13 mouse cellular contexts compared by ENCODE assay signal in the genomic region with DNA sequence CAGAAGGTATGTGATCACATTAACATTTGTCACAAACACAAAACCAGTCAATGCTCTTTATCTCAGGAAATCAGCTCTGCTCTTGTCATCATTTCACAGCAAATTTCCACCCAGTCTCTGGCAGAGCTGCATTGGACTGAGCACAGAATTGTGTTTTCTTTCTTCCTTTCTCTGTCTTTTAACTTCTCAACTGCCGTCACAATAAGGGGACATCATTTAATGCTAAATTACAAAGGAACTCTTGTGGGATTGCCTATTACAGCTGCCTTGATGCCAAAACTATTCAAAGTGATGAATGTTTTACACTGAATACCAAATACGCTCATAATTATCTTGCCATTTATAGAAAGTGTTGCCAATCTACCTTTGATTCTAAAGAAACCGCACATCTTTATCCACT.
"Had no signal": no experiment of that assay in that cellular context is flagged by ENCODE, and none has a peak within 500 bp of the region (broad histone marks: within the 10 kb centered on the region; RNA-seq: fewer than 3 reads in every experiment).

No protein-coding gene starts in this region.

- H3K27me3 ChIP-seq: limb, embryonic 13.5 days; neural tube, embryonic 15.5 days had no signal

- H3K36me3 ChIP-seq: limb, embryonic 13.5 days; neural tube, embryonic 15.5 days had no signal

- H3K4me2 ChIP-seq: limb, embryonic 13.5 days; neural tube, embryonic 15.5 days had no signal

- H3K9me3 ChIP-seq: limb, embryonic 13.5 days; neural tube, embryonic 15.5 days had no signal

- H3K9ac ChIP-seq: limb, embryonic 13.5 days; liver, embryonic 14.5 days; neural tube, embryonic 15.5 days had no signal

- H3K27ac ChIP-seq: layer of hippocampus, adult 2 months; limb, embryonic 13.5 days; liver, embryonic 14.5 days; neural tube, embryonic 15.5 days had no signal

- H3K4me3 ChIP-seq: layer of hippocampus, adult 2 months; limb, embryonic 13.5 days; myocyte; neural tube, embryonic 15.5 days had no signal

- DNase-seq: kidney, adult 18-20 months; kidney, postnatal 10 days; kidney, postnatal 4 days; lung, adult 18-20 months; right cerebral cortex, postnatal 4 days; spleen, adult 18-20 months; thymus, adult 2 months; thymus, postnatal 25 days had no signal

- H3K4me1 ChIP-seq: limb, embryonic 13.5 days; neural tube, embryonic 15.5 days had no signal
